Mouse (Mus musculus): ENCODE data around the gene Pabpn1.

Gene Pabpn1

DNA sequence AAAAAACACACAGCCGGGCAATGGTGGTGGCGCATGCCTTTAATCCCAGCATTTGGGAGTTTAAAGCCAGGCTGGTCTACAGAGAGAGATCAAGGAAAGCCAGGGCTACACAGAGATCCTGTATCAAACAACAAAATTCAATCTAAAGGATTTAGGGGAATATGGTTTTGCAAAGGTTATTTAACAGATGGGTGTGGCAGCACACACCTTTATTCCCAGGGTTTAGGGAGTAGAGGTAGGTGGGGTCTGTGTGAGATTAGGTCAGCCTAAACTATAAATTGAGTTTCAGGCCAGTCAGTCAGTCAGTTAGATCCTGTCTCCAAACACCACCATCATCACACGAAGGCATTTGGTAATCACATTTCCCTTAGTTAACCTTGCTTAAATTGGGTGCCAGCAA, at the start of gene Pabpn1:
TSS of gene Pabpn1 (plus strand) at position 301 of the 400 bp plus-strand sequence.
- no peak for DNase-seq (ENCODE audit: low spot score)

- no peak for DNase-seq (ENCODE audit: low spot score)
Observed at GRCm38 (mm10) chr14:54843461-54843860, 48.8 kb upstream of the Pabpn1 start.

GRCm38 (mm10) chr14:54855726-54856125, 36.6 kb upstream of the Pabpn1 start:
- DNase-seq (ENCODE audit: low spot score) = no peak

GRCm38 (mm10) chr14:54856703-54857102, 35.6 kb upstream of the Pabpn1 start:
- DNase-seq (ENCODE audit: low spot score) = no peak

DNA sequence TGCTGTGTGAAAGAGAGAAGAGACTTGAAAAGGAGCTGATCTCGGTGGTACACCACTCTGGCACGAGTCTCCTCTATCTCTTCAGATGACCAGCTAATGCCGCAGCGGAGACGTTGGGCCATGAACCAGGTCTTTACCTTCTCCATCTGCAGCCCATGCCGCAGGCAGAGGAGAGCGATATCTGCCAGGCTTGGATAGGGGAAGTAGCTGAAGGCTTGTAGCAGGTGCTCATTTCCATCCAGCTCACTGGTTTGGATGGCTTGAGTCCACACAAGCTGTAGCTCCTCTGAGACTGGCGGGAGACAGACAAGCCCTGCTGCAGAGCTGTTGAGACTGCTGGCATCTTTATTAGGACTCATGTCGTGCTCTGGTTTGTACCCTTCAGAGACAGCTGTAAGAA, 34.4 kb upstream of the Pabpn1 start:
- DNase-seq (ENCODE audit: low spot score) = no peak

GRCm38 (mm10) chr14:54860511-54860910, 31.8 kb upstream of the Pabpn1 start:
- no peak for DNase-seq (ENCODE audit: low spot score)

- peak; percentile 88 for DNase-seq (ENCODE audit: low spot score)
Observed at GRCm38 (mm10) chr14:54863501-54864312, 28.6 kb upstream of the Pabpn1 start.

DNA sequence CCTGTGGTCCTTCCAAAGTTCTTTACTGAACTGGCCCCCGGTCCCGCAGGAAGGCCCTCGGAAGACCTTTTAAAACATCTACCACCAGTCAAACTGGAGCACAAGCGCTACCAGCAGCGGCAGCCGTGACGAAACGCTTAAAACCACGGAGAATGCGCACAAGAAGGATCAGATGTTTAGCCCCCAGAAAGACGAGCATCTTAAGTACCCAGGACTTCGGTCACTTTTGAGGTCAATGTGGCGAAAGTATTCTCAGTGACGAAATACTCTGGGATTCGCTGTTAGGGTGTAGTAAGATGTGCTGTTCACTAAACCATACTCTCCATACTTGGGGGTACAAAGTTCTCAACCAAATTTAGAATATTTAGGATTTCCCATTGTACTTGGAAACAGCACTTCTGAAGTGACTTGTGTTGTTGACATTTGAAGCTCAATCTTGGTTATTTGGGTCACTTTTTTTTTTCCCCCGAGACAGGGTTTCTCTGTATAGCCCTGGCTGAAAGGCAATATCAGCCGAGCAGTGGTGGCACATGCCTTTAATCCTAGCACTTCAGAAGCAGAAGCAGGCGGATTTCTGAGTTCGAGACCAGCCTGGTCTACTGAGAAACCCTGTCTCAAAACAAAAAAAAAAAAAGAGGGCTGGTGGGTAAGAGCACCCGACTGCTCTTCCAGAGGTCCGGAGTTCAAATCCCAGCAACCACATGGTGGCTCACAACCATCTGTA, 27.8 kb upstream of the Pabpn1 start:
- DNase-seq (ENCODE audit: low spot score) = no peak

GRCm38 (mm10) chr14:54865626-54866025, 26.7 kb upstream of the Pabpn1 start:
- DNase-seq (ENCODE audit: low spot score) = no peak

GRCm38 (mm10) chr14:54866268-54866667, 26.0 kb upstream of the Pabpn1 start:
- no peak for DNase-seq (ENCODE audit: low spot score)

DNA sequence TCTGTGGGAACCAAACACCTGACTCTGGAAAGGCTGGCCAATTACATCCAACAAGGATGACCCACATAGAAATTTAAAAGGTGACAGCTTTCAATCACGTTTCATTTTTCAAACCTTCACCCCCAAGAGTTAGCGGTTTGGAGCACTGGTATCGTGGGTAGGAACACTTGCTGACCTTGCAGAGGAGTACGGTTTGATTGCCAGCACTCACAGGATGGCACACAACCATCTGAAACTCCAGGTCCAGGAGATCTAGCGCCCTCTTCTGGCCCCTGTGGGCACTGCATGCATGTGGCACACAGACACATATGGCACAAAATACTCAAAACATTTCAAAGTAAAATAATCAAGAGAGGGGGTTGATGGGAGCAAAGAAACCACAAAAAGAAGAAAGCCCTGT, 25.4 kb upstream of the Pabpn1 start:
- no peak for DNase-seq (ENCODE audit: low spot score)

DNA sequence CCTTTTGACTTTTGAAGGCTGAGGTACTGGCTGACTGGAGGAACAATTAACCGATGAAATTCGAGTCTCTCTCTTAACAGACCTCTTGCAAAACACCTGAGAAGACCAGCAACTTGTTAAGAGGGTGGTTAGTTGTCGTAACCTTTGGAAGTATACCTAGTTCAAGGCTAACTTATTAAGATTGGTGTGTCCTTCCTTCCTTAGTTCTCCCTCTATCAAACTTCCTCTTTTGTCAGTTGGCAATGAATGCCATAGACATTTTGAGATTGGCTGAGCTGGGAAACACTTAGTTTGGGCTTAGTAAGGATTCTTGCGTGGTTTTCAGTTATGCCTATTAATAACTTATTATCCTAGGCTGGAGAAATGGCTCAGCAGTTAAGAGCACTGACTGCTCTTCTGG, 24.3 kb upstream of the Pabpn1 start:
- no peak for DNase-seq (ENCODE audit: low spot score)

DNA sequence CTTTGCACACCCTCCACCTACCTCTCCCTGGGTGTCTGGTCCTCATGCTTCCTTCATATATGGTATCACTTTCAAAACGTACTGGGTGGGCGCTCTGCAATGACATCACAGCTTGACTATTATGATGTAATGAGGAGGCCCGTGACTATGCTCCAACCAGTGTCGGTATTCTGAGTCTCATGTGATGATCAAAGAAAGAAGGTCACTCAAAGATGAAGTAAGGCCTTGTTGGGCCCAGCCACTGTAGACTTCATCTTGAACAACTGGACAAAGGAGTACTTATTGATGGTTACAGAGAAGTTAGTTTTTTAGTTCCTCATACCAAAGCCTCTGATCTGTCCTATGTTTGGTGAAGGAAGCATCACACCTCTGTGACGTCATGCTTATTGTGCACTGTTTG, 21.4 kb upstream of the Pabpn1 start, which contains the start of gene Homez:
TSS of gene Homez (minus strand) at position 101 of the 400 bp plus-strand sequence.
- DNase-seq (ENCODE audit: low spot score) = no peak

DNA sequence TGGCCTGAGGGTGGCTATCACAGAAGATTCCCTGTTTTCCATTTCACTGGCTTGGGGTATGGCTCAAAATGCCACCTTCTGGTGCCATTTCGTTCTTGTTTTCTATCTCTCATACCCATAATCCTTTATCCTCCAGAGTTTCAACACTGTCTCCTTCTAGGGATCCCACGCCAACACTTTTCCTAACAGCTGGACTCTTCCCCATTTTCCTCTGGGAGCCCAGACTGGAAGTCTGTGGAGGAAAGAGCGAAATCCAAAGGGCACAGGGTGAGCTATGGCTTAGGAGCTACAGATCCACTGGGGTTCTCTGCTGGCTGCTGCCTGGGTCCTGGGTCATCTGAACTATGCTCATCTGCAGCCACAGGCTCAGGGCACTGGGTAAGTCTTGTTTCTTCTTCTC, 18.1 kb upstream of the Pabpn1 start:
- no peak for DNase-seq (ENCODE audit: low spot score)

DNA sequence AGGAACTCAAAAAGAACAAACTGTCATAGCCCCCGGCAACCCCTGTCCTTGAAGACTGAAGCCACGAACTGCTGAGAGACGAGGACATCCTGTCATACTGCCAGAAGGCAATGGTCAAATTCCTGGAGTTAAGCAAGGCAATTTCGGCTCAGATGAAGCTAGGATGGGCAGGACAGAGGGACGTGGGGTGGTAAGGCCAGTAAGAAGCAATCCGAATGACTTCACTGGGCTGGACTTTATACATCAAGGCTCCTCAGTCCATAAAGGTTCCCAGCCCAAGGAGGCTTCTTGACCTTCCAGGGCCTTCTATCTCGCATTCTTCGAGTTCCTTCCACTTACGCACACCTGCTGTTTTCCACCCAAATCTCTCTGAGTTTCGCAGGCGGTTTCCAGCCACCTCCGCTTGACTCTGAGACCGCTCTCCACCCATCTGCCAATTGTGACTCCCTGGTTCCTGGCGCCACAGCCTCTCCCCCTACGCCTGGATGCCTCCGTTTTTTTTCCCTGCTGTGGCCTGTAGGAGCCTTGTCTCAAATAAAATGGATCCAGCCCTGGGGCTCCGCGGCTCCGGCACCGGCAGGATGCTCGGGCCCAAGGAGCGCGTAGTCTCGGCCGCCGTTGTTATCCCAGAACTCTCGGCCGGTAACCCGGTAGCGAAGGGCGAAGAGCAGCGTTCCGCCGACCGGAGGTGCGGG, 16.3 kb upstream of the Pabpn1 start:
- DNase-seq (ENCODE audit: low spot score) = no peak

- DNase-seq (ENCODE audit: low spot score) = peak; percentile 89
Observed at GRCm38 (mm10) chr14:54876539-54877047, 15.7 kb upstream of the Pabpn1 start.

DNA sequence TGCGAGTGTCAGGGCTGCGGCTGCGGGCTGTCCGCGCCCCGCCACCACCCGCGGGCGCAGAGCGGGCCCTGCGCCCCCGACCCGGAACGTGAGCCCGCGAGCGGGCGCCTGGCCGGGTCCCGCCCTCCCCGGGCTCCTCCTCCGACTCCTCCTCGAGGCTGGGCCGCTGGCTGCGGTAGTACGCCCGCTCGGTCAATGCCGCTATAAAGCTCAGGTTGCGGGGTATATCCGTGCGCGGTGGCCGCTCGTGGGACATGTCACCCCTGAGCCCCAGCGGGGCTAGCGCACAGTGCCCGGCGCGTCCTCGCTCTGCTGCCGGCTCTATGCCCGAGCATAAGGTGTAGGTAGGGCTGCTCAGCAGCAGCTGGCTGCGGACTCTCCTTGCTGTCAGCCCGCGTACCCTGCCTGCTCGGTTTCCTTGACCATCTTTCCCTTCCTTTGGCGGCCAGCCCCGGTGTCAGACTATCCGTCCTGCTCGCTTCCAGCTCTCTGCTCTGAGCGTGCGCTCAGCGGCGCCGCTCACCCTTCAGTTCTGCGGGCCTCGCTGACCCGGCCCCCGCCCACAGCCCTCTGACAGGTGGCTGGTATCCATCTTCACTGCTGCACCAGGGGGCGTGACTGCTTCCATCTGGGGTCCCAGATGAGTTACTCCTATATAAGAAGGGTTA, 15.1 kb upstream of the Pabpn1 start, which contains the start of gene Ppp1r3e:
TSS of gene Ppp1r3e (minus strand) at position 503 of the 668 bp plus-strand sequence.
- peak; percentile 68 for DNase-seq (ENCODE audit: low spot score)

DNA sequence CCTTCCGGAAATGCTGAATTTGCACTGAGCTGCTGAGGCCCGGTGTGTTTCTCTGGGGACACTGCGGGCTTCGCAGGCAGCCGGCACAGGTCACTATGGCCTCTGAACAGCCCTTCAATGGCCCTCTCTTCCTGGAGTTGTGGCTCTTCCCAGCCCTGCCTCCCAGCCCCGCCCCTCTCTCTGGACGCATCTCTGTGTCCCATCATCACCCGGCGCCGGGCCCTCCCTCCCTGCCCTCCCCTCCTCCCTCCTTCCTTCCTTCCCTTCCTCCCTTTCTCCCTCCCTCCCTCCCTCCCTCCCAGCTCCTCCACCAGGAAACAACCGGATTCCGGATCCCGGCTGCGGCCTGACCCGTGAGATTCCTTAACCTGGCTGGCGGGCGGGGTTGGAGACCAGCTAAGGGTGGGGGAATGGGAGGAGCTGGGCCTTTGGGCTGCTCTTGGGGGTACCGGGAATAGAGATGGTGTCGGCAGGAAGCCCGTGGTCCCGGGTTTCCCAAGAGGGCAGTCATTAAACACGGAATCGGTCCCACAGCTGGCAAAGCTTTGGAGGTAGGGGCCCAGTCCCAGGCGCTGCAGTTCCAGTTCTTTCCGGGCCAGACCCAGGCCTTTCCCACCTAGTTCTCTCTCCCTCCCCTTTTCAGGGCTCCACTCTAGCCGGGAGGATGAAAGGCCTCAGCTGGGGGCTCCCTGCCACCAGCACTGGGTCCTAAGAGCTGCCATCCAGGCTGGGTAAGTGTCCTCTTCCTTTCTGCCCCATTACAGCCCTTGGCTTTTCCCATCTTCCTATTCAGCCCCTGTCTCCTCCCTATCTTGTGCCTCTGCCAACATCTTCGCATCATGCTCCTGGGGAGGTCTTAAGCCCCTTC, 8.9 kb upstream of the Pabpn1 start, which contains the start of the genes Bcl2l2 and Gm20521:
TSS of gene Bcl2l2 (plus strand) at position 224 of the 868 bp plus-strand sequence.
TSS of gene Gm20521 (plus strand) at position 288 of the 868 bp plus-strand sequence.
- DNase-seq (ENCODE audit: low spot score) = peak; percentile 83

DNA sequence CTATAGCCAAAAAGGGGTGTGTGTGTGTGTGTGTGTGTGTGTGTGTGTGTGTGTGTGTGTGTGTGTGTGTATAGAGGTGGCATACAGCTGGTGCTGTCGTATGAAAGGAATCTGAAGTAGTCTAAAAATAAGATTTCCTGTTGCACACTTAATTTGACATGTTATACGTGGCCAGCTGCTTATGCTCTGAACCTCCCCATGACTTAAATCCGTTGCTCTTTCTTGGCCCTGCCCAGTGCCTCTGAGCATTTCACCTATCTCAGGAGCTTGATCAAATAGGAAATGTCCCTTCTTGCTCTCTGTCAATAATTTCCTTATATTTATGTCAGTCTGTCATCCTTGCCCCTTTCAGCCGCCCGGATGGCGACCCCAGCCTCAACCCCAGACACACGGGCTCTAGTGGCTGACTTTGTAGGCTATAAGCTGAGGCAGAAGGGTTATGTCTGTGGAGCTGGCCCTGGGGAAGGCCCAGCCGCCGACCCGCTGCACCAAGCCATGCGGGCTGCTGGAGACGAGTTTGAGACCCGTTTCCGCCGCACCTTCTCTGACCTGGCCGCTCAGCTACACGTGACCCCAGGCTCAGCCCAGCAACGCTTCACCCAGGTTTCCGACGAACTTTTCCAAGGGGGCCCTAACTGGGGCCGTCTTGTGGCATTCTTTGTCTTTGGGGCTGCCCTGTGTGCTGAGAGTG, 8.1 kb upstream of the Pabpn1 start:
- no peak for DNase-seq (ENCODE audit: low spot score)

DNA sequence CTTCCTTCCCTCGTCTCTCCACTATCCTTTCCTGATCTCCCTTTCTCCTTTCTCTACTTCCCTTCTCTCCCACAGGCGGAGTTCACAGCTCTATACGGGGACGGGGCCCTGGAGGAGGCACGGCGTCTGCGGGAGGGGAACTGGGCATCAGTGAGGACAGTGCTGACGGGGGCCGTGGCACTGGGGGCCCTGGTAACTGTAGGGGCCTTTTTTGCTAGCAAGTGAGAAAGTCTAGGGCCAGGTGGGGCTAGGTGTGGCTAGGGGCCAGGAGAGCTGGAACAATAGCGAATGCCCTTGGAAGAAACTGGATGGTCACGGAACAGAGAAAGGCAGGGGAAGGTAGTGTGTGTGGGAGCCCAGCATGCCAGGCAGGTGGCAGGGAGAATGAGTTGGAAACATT, 7.0 kb upstream of the Pabpn1 start:
- DNase-seq (ENCODE audit: low spot score) = peak; percentile 35
